Mouse (Mus musculus) hindbrain, embryonic 10.5 days (tissue): Measurements from ENCODE around the gene Igf2bp2. TPM values are rescaled to one million over a fixed set of nuclear protein-coding genes. Genes with fewer than 3 reads are reported as not detected.

ENCODE experiments used
- DNase-seq: peaks from one replicate; pipeline ENCODE4 v3.0.0-alpha.2; 2017; ENCODE audit warnings: low spot score
- H3K27ac ChIP-seq: fragments of 300-500 bp; sonication (generic); 2 replicates; pipeline ENCODE4 v1.5.1; 2016; ENCODE audit warnings: mild to moderate bottlenecking, moderate library complexity
- H3K27me3 ChIP-seq: fragments of 300-500 bp; sonication (generic); 2 replicates; pipeline ENCODE4 v1.6.1; 2016; ENCODE audit warnings: mild to moderate bottlenecking; ENCODE audit not compliant: poor library complexity, insufficient read depth, severe bottlenecking
- H3K36me3 ChIP-seq: fragments of 300-500 bp; sonication (generic); 2 replicates; pipeline ENCODE4 v1.6.1; 2016; ENCODE audit warnings: mild to moderate bottlenecking, moderate library complexity
- H3K4me1 ChIP-seq: fragments of 300-500 bp; sonication (generic); replicated peaks from 2 replicates; pipeline ENCODE4 v1.6.1; 2016; ENCODE audit warnings: mild to moderate bottlenecking
- H3K4me3 ChIP-seq: fragments of 300-500 bp; sonication (generic); 2 replicates; pipeline ENCODE4 v1.5.1; 2016; ENCODE audit warnings: mild to moderate bottlenecking, moderate library complexity
- H3K9me3 ChIP-seq: fragments of 300-500 bp; sonication (generic); 2 replicates; pipeline ENCODE4 v1.6.1; 2016; ENCODE audit warnings: mild to moderate bottlenecking, moderate library complexity
- WGBS: fragments of 180-500 bp; shearing (Covaris S2); methylation state at CpG from one replicate; pipeline ENCODE4 v1.1.7; 2016; 5-methylcytosine and 5-hydroxymethylcytosine counted together
- polyA plus RNA-seq: library from polyadenylated mRNA; unstranded; fragments of >200 nt; fragmentation: Nextera tagmentation; extraction: Ambion mirVana; gene quantifications from 2 replicates; pipeline ENCODE4 v1.2.1, GENCODE M21; 2016

Gene Igf2bp2
- polyA plus RNA-seq, 1 experiment from 2014 or later, result 141 TPM

GRCm38 (mm10) chr16:22118151-22118550 is 44.9 kb downstream of the Igf2bp2 start:
- no peaks in the 10 kb centered on the region for H3K4me1 ChIP-seq
- no peak overlapping the region for H3K4me3 ChIP-seq
- DNase-seq, result no peak
- H3K27me3 ChIP-seq, result no peaks in the 10 kb centered on the region
- WGBS, result 90% methylated on average over 4 of the region's 4 CpGs
- H3K36me3 ChIP-seq, result peaks cover 27% of the 10 kb centered on the region
- H3K27ac ChIP-seq, result no peak overlapping the region
- no peaks in the 10 kb centered on the region for H3K9me3 ChIP-seq

GRCm38 (mm10) chr16:22116748-22117147 is 46.4 kb downstream of the Igf2bp2 start:
- no peak for DNase-seq
- Histone ChIP-seq H3K4me3 (no peak overlapping the region), H3K27ac (no peak overlapping the region), H3K27me3 (no peaks in the 10 kb centered on the region), H3K4me1 (no peaks in the 10 kb centered on the region), H3K36me3 (peaks cover 27% of the 10 kb centered on the region), H3K9me3 (no peaks in the 10 kb centered on the region)
- 97% methylated on average over 4 of the region's 4 CpGs for WGBS

- H3K36me3 ChIP-seq, result peaks cover 27% of the 10 kb centered on the region
- no peaks in the 10 kb centered on the region; the same call in 1 of the 2 replicates for H3K4me1 ChIP-seq
- 92% methylated on average over 6 of the region's 6 CpGs for WGBS
- DNase-seq, result no peak
- H3K4me3 ChIP-seq, result no peak overlapping the region
- H3K27ac ChIP-seq, result no peak overlapping the region
- no peaks in the 10 kb centered on the region for H3K27me3 ChIP-seq
- H3K9me3 ChIP-seq, result no peaks in the 10 kb centered on the region
Measured at GRCm38 (mm10) chr16:22116058-22116457, 47.0 kb downstream of the Igf2bp2 start.

GRCm38 (mm10) chr16:22110036-22110435 is 53.1 kb downstream of the Igf2bp2 start:
- Histone ChIP-seq H3K27me3 (no peaks in the 10 kb centered on the region), H3K27ac (no peak overlapping the region), H3K36me3 (no peaks in the 10 kb centered on the region), H3K4me3 (no peak overlapping the region), H3K4me1 (peaks cover 7% of the 10 kb centered on the region; the same call in 1 of the 2 replicates), H3K9me3 (no peaks in the 10 kb centered on the region)
- whole genome bisulfite sequencing, result 66% methylated on average over 1 of the region's 1 CpGs
- peak; percentile 16 for DNase-seq

- DNase-seq, result no peak
- Histone ChIP-seq H3K9me3 (no peaks in the 10 kb centered on the region), H3K27ac (no peak overlapping the region), H3K4me3 (no peak overlapping the region), H3K27me3 (no peaks in the 10 kb centered on the region), H3K4me1 (peaks cover 7% of the 10 kb centered on the region; the same call in 1 of the 2 replicates), H3K36me3 (peaks cover 7% of the 10 kb centered on the region; the same call in 1 of the 2 replicates)
- 79% methylated on average over 4 of the region's 4 CpGs for WGBS
Measured at GRCm38 (mm10) chr16:22109159-22109558, 53.9 kb downstream of the Igf2bp2 start.

GRCm38 (mm10) chr16:22107897-22108516 is 55.1 kb downstream of the Igf2bp2 start:
- H3K4me1 ChIP-seq, result peaks cover 7% of the 10 kb centered on the region; the same call in 1 of the 2 replicates
- no peak for DNase-seq
- H3K4me3 ChIP-seq, result no peak overlapping the region
- no peaks in the 10 kb centered on the region for H3K27me3 ChIP-seq
- WGBS, result 82% methylated on average over 7 of the region's 7 CpGs
- no peaks in the 10 kb centered on the region for H3K9me3 ChIP-seq
- peaks cover 8% of the 10 kb centered on the region for H3K36me3 ChIP-seq
- H3K27ac ChIP-seq, result no peak overlapping the region

GRCm38 (mm10) chr16:22106012-22106584 is 57.0 kb downstream of the Igf2bp2 start:
- Histone ChIP-seq H3K27me3 (no peaks in the 10 kb centered on the region), H3K9me3 (0 out of 2 replicates have a peak, but pooled peaks cover under 1% of the 10 kb centered on the region), H3K4me1 (peaks cover 7% of the 10 kb centered on the region; the same call in 1 of the 2 replicates), H3K4me3 (no peak overlapping the region), H3K36me3 (peaks cover 24% of the 10 kb centered on the region), H3K27ac (no peak overlapping the region)
- 84% methylated on average over 6 of the region's 6 CpGs for WGBS
- DNase-seq, result no peak

GRCm38 (mm10) chr16:22100067-22100466 is 63.0 kb downstream of the Igf2bp2 start:
- Histone ChIP-seq H3K27me3 (no peaks in the 10 kb centered on the region), H3K9me3 (0 out of 2 replicates have a peak, but pooled peaks cover 7% of the 10 kb centered on the region), H3K27ac (no peak overlapping the region), H3K36me3 (peaks cover 47% of the 10 kb centered on the region), H3K4me3 (no peak overlapping the region), H3K4me1 (peaks cover 12% of the 10 kb centered on the region)
- 91% methylated on average over 2 of the region's 2 CpGs for WGBS
- no peak for DNase-seq

GRCm38 (mm10) chr16:22097659-22098058 is 65.4 kb downstream of the Igf2bp2 start:
- no peak overlapping the region for H3K27ac ChIP-seq
- H3K4me1 ChIP-seq, result peaks cover 12% of the 10 kb centered on the region
- H3K9me3 ChIP-seq, result 0 out of 2 replicates have a peak, but pooled peaks cover 7% of the 10 kb centered on the region
- no peaks in the 10 kb centered on the region for H3K27me3 ChIP-seq
- no peak for DNase-seq
- peaks cover 38% of the 10 kb centered on the region for H3K36me3 ChIP-seq
- 41% methylated on average over 7 of the region's 7 CpGs for WGBS
- no peak overlapping the region for H3K4me3 ChIP-seq

GRCm38 (mm10) chr16:22095751-22096150 is 67.3 kb downstream of the Igf2bp2 start:
- no peak for DNase-seq
- WGBS, result 81% methylated on average over 1 of the region's 1 CpGs
- Histone ChIP-seq H3K36me3 (peaks cover 22% of the 10 kb centered on the region), H3K27me3 (no peaks in the 10 kb centered on the region), H3K27ac (no peak overlapping the region), H3K4me1 (peaks cover 12% of the 10 kb centered on the region), H3K9me3 (0 out of 2 replicates have a peak, but pooled peaks cover 3% of the 10 kb centered on the region), H3K4me3 (no peak overlapping the region)

- 91% methylated on average over 3 of the region's 3 CpGs for WGBS
- Histone ChIP-seq H3K27ac (no peak overlapping the region), H3K4me3 (no peak overlapping the region), H3K36me3 (peaks cover 34% of the 10 kb centered on the region), H3K4me1 (no peaks in the 10 kb centered on the region), H3K9me3 (no peaks in the 10 kb centered on the region), H3K27me3 (no peaks in the 10 kb centered on the region)
- DNase-seq, result no peak
Measured at GRCm38 (mm10) chr16:22091255-22091783, 71.8 kb downstream of the Igf2bp2 start.

GRCm38 (mm10) chr16:22085411-22085810 is 77.7 kb downstream of the Igf2bp2 start:
- Histone ChIP-seq H3K4me3 (no peak overlapping the region), H3K36me3 (peaks cover 78% of the 10 kb centered on the region), H3K27me3 (no peaks in the 10 kb centered on the region), H3K4me1 (no peaks in the 10 kb centered on the region), H3K9me3 (no peaks in the 10 kb centered on the region), H3K27ac (no peak overlapping the region)
- 90% methylated on average over 4 of the region's 4 CpGs for WGBS
- no peak for DNase-seq

- H3K4me1 ChIP-seq, result peaks cover 17% of the 10 kb centered on the region
- no peak overlapping the region for H3K27ac ChIP-seq
- no peak for DNase-seq
- H3K9me3 ChIP-seq, result no peaks in the 10 kb centered on the region
- no peaks in the 10 kb centered on the region for H3K27me3 ChIP-seq
- peaks cover 92% of the 10 kb centered on the region for H3K36me3 ChIP-seq
- no peak overlapping the region for H3K4me3 ChIP-seq
- 90% methylated on average over 12 of the region's 12 CpGs for WGBS
Measured at GRCm38 (mm10) chr16:22080125-22080710, 82.9 kb downstream of the Igf2bp2 start.
